Mouse (Mus musculus) brain, embryonic 14.5 days (tissue): ENCODE measurements around the gene Zcchc14. TPM values are rescaled to one million over a fixed set of nuclear protein-coding genes. Genes with fewer than 3 reads are reported as not detected.
"Not testable (repeated sequence)": the region's sequence is repeated elsewhere in the genome, so short reads cannot be mapped to it uniquely, and the experiment has no call there.

ENCODE experiments used
- DNase-seq: peaks from one replicate; pipeline ENCODE4 v3.0.0-alpha.2; 2011; ENCODE audit warnings: low read depth
- CTCF ChIP-seq: fragments of 200-500 bp; IDR thresholded peaks from 2 replicates; pipeline ENCODE4 v1.5.1; 2012; ENCODE audit warnings: inconsistent platforms, mild to moderate bottlenecking, moderate library complexity, borderline replicate concordance; ENCODE audit not compliant: insufficient read depth, insufficient read length; ENCODE audit errors: extremely low read depth
- POLR2A ChIP-seq: fragments of 200-500 bp; IDR thresholded peaks from 2 replicates; pipeline ENCODE4 v1.6.1; 2012; ENCODE audit warnings: mild to moderate bottlenecking, inconsistent platforms, borderline replicate concordance; ENCODE audit not compliant: poor library complexity, insufficient read depth, insufficient read length, severe bottlenecking; ENCODE audit errors: extremely low read depth
- polyA plus RNA-seq: library from polyadenylated mRNA; depleted of rRNA; stranded (reverse); fragments of >200 nt; gene quantifications from 2 replicates; pipeline ENCODE4 v1.2.3, GENCODE M21; 2012

The Zcchc14 gene
- polyA plus RNA-seq, 1 experiment, result 84.4 TPM

GRCm38 (mm10) chr8:121603801-121604200, 48.9 kb downstream of the Zcchc14 start:
- TF ChIP-seq POLR2A (no peak), CTCF (no peak)
- DNase-seq, result no peak

GRCm38 (mm10) chr8:121602860-121603259, 49.8 kb downstream of the Zcchc14 start:
- TF ChIP-seq CTCF (peak; percentile 77), POLR2A (no peak)

GRCm38 (mm10) chr8:121602411-121602810, 50.3 kb downstream of the Zcchc14 start:
- TF ChIP-seq CTCF (no peak), POLR2A (no peak)

More at GRCm38 (mm10) chr8:121602860-121603259, 49.8 kb downstream of the Zcchc14 start:
- DNase-seq, result peak; percentile 83

GRCm38 (mm10) chr8:121599842-121600241, 52.9 kb downstream of the Zcchc14 start:
- TF ChIP-seq POLR2A (no peak), CTCF (no peak)
- no peak for DNase-seq

More at GRCm38 (mm10) chr8:121602411-121602810, 50.3 kb downstream of the Zcchc14 start:
- no peak for DNase-seq

- DNase-seq, result peak; percentile 85
- no peak for TF ChIP-seq POLR2A
- TF ChIP-seq CTCF, result peak; percentile 96
These were observed 53.8 kb downstream of the Zcchc14 start for GRCm38 (mm10) chr8:121598892-121599291.

GRCm38 (mm10) chr8:121598190-121598589, 54.5 kb downstream of the Zcchc14 start:
- TF ChIP-seq POLR2A (no peak), CTCF (no peak)
- no peak for DNase-seq

GRCm38 (mm10) chr8:121597492-121597891, 55.2 kb downstream of the Zcchc14 start:
- not testable (repeated sequence) for DNase-seq

GRCm38 (mm10) chr8:121593983-121594382, 58.7 kb downstream of the Zcchc14 start:
- TF ChIP-seq POLR2A (no peak), CTCF (no peak)
- no peak for DNase-seq

GRCm38 (mm10) chr8:121593293-121593692, 59.4 kb downstream of the Zcchc14 start:
- TF ChIP-seq CTCF, result no peak
- no peak for TF ChIP-seq POLR2A
- no peak for DNase-seq

- DNase-seq, result peak; percentile 63
- TF ChIP-seq CTCF, result peak; percentile 54; the same call in 1 of the 2 replicates
- TF ChIP-seq POLR2A, result no peak
These were observed 61.3 kb downstream of the Zcchc14 start for GRCm38 (mm10) chr8:121591178-121592066.

GRCm38 (mm10) chr8:121590203-121591177, 62.2 kb downstream of the Zcchc14 start, which contains the start of gene Map1lc3b:
Map1lc3b (plus strand) TSS chr8:121590361.
- TF ChIP-seq CTCF (no peak), POLR2A (peak; percentile 78)
- DNase-seq, result peak; percentile 98
